Mouse (Mus musculus): ENCODE data around the gene Sel1l. TPM values are rescaled to one million over a fixed set of nuclear protein-coding genes. Genes with fewer than 3 reads are reported as not detected.

Sel1l gene
- polyA plus RNA-seq, 1 experiment from 2014 or later, result 63.3 TPM

DNA sequence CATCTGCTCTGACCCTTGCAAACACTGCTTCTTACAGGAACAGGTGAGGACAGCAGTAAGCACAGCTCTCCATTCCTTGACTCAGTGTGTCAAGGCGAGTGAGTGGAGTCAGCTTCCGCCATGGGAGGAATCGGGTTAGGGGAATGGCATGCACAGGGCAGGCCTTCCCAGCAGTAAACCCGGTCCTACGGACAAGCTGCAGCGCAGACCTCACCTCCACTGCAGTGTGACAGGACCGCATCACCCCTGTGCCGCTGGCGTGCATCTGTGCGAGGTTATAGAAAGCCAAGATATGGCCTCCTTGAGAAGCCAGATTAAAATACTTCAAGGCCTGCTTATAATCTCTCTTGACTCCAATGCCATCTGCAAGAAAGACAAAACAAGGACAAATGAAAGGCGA, 33.4 kb downstream of the Sel1l start:
- WGBS, result 89% methylated on average over 11 of the region's 11 CpGs
- no peak overlapping the region for H3K4me2 ChIP-seq
- peaks cover 92% of the 10 kb centered on the region for H3K36me3 ChIP-seq
- no peaks in the 10 kb centered on the region for H3K27me3 ChIP-seq (replicated peaks)
- H3K9me3 ChIP-seq, result no peaks in the 10 kb centered on the region
- H3K4me1 ChIP-seq, result no peaks in the 10 kb centered on the region
- no peak overlapping the region for H3K27ac ChIP-seq (replicated peaks)
- no peak for ATAC-seq (ENCODE audit: extremely low read depth, insufficient number of reproducible peaks, low FRiP score, low TSS enrichment)
- H3K9ac ChIP-seq, result no peak overlapping the region
- H3K4me3 ChIP-seq, result no peak overlapping the region

DNA sequence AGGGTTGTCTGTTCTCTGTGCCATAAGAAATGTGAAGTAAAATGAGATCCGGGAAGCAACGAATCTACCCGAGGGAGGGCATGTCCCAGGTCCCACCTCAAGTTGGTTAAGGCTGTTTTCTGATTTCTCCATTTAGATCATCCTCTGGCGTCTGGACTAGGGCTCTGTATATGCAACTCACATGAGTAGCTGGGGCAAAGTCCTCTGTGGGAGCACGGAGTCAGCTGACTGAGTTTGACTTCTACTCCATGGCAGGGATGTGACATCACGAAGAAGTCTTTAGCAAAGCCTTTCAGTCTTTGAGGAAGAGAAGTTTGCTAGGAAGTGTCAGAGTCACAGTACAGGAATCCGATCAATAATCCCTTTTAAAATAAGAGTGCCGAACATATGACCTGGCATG, 40.0 kb downstream of the Sel1l start:
- no peak overlapping the region for H3K9ac ChIP-seq
- 90% methylated on average over 8 of the region's 8 CpGs for WGBS
- H3K27ac ChIP-seq (replicated peaks), result no peak overlapping the region
- H3K4me2 ChIP-seq, result no peak overlapping the region
- H3K27me3 ChIP-seq (replicated peaks), result no peaks in the 10 kb centered on the region
- H3K4me1 ChIP-seq, result 0 out of 2 replicates have a peak, but pooled peaks cover 3% of the 10 kb centered on the region
- no peak for ATAC-seq (ENCODE audit: extremely low read depth, insufficient number of reproducible peaks, low FRiP score, low TSS enrichment)
- H3K9me3 ChIP-seq, result no peaks in the 10 kb centered on the region
- no peak overlapping the region for H3K4me3 ChIP-seq
- peaks cover 76% of the 10 kb centered on the region for H3K36me3 ChIP-seq

DNA sequence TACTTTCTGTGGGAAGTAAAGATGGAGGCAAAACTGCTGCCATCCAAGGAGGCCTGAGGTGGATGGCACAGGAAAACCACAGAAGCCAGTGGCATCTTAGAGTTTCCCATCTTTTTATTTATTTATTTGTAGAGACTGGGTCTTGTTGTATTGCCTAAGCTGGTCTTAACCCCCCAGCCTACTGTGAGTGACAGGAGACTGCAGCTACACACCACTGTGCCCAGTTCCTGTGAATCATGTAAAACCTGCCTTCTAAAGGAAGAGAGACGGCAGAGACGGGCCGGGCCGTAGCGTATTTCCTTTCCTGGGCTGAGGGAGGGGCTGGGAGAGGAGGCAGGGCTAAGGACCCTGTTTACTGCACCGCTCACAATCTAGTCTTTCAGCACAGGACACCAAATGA, 41.2 kb downstream of the Sel1l start:
- Histone ChIP-seq H3K36me3 (peaks cover 64% of the 10 kb centered on the region), H3K9ac (no peak overlapping the region), H3K4me1 (0 out of 2 replicates have a peak, but pooled peaks cover 3% of the 10 kb centered on the region), H3K9me3 (no peaks in the 10 kb centered on the region), H3K27me3 (replicated peaks) (no peaks in the 10 kb centered on the region), H3K4me3 (no peak overlapping the region), H3K27ac (replicated peaks) (no peak overlapping the region), H3K4me2 (no peak overlapping the region)
- WGBS, result 73% methylated on average over 6 of the region's 6 CpGs
- no peak for ATAC-seq (ENCODE audit: extremely low read depth, insufficient number of reproducible peaks, low FRiP score, low TSS enrichment)

DNA sequence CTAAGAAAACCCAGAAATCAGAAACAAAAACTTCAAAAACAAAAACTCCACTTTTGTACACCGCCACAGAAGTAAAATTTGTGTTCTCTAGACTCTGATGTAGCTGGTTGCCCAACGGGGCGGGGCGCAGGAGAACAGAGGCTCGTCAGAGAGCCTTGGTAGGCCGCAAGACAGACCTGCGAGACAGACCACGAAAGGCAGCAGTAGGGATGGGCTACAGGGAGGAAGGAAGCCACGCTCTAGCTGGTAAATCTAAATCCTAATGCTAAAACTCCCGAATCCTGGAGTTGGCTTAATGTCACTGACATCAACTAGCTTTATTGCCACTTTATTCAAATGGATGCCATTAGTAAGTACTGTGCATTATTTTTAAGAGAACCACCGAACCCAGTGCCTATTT, 41.9 kb downstream of the Sel1l start:
- WGBS, result 89% methylated on average over 11 of the region's 11 CpGs
- H3K4me2 ChIP-seq, result no peak overlapping the region
- H3K4me1 ChIP-seq, result 0 out of 2 replicates have a peak, but pooled peaks cover 3% of the 10 kb centered on the region
- peaks cover 57% of the 10 kb centered on the region for H3K36me3 ChIP-seq
- ATAC-seq (ENCODE audit: extremely low read depth, insufficient number of reproducible peaks, low FRiP score, low TSS enrichment), result no peak
- no peaks in the 10 kb centered on the region for H3K9me3 ChIP-seq
- H3K27ac ChIP-seq (replicated peaks), result no peak overlapping the region
- no peak overlapping the region for H3K9ac ChIP-seq
- no peak overlapping the region for H3K4me3 ChIP-seq
- no peaks in the 10 kb centered on the region for H3K27me3 ChIP-seq (replicated peaks)

DNA sequence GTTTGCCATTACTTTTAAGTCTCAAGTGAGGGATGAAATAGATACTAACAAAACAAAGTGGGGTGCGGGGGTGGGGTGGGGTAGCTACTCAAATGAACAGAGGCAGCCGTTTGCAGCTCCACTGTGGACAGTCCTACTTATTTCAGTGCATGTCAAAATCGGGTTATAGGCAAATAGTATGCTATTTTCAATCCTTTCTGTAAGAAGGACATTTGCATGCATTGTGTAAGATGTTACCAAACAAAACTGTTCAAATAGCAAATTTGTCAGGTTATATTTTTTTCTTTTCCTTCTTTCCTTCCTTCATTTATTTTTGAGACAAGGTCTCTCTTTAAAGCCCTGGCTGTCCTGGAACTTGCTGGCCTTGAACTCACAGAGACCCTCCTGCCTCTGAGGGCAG, 44.7 kb downstream of the Sel1l start:
- WGBS, result 72% methylated on average over 3 of the region's 3 CpGs
- peaks cover 4% of the 10 kb centered on the region; the same call in 1 of the 2 replicates for H3K27me3 ChIP-seq (replicated peaks)
- ATAC-seq (ENCODE audit: extremely low read depth, insufficient number of reproducible peaks, low FRiP score, low TSS enrichment), result no peak

DNA sequence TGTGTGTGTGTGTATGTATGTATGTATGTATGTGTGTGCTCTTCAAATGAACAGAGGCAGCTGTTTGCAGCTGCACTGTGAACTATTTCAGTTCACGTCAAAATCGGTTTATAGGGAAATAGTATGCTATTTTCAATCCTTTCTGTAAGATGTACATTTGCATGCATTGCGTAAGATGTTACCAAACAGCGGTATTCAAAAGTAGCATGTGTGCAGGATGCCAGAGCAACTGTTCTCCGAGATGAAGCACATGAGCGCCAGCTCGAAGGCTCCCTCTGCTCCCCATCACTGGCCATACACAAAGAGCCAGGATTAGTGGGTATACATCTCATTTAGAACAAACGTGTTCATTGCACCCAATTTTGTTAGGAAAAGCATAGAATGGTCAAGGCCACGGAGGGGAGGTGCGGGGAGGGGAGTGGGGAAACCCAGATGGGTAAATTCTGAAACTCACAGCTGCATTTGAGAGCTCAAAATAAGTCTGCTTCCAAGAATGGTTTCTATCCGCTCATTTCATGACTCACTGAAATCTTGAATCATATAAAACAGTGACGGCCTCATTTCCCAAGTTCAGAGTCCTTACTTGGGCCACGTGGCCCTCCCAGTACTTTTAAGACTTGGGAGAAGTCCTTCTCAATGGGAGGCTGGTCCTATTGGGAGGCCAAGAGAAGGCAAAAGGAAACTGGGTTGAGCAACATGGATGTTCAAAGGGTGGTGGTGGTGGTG, 45.6 kb downstream of the Sel1l start:
- Histone ChIP-seq H3K4me3 (no peak overlapping the region), H3K9me3 (no peaks in the 10 kb centered on the region), H3K27ac (replicated peaks) (no peak overlapping the region), H3K4me2 (no peak overlapping the region), H3K9ac (no peak overlapping the region), H3K27me3 (replicated peaks) (peaks cover 4% of the 10 kb centered on the region), H3K36me3 (peaks cover 20% of the 10 kb centered on the region), H3K4me1 (0 out of 2 replicates have a peak, but pooled peaks cover 3% of the 10 kb centered on the region)
- no peak for ATAC-seq (ENCODE audit: extremely low read depth, insufficient number of reproducible peaks, low FRiP score, low TSS enrichment)
- 81% methylated on average over 13 of the region's 13 CpGs for WGBS

More for the DNA sequence above, 44.7 kb downstream of the Sel1l start:
- H3K36me3 ChIP-seq, result peaks cover 29% of the 10 kb centered on the region
- no peak overlapping the region for H3K27ac ChIP-seq (replicated peaks)
- H3K9me3 ChIP-seq, result no peaks in the 10 kb centered on the region
- H3K4me3 ChIP-seq, result no peak overlapping the region
- H3K4me2 ChIP-seq, result no peak overlapping the region
- H3K4me1 ChIP-seq, result 0 out of 2 replicates have a peak, but pooled peaks cover 3% of the 10 kb centered on the region
- H3K9ac ChIP-seq, result no peak overlapping the region

DNA sequence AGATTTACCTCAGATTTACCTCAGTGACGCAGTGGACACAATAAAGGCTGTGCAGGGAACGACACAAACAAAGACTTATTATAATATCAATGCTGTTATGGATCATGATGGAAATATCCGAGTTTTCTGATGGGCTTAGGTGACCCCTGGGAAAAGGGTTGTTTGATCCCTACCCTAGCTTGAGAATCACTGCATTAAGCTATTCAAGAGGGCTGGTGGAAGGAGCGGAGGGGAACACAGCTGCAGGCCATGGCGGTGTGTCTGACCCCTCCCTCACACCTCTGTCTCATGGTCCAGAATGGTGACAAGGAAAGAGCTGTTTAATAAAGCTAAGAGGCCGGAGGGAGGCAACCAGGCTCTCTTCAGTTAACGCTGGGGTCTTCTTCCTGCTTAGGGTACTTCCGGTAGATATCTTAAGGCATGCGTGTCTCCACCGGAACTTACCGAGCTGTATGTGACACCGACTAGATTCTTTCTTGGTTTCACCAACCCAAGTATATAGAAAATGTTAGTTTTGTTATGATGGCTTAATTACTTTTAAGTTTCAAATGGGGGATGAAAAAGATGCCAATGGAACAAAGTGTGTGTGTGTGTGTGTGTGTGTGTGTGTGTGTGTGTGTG, 46.3 kb downstream of the Sel1l start:
- Histone ChIP-seq H3K27ac (replicated peaks) (no peak overlapping the region), H3K4me3 (no peak overlapping the region), H3K4me1 (0 out of 2 replicates have a peak, but pooled peaks cover 3% of the 10 kb centered on the region), H3K9me3 (no peaks in the 10 kb centered on the region), H3K4me2 (no peak overlapping the region), H3K36me3 (peaks cover 13% of the 10 kb centered on the region), H3K9ac (no peak overlapping the region), H3K27me3 (replicated peaks) (peaks cover 4% of the 10 kb centered on the region)
- ATAC-seq (ENCODE audit: extremely low read depth, insufficient number of reproducible peaks, low FRiP score, low TSS enrichment), result no peak
- 86% methylated on average over 12 of the region's 12 CpGs for WGBS

DNA sequence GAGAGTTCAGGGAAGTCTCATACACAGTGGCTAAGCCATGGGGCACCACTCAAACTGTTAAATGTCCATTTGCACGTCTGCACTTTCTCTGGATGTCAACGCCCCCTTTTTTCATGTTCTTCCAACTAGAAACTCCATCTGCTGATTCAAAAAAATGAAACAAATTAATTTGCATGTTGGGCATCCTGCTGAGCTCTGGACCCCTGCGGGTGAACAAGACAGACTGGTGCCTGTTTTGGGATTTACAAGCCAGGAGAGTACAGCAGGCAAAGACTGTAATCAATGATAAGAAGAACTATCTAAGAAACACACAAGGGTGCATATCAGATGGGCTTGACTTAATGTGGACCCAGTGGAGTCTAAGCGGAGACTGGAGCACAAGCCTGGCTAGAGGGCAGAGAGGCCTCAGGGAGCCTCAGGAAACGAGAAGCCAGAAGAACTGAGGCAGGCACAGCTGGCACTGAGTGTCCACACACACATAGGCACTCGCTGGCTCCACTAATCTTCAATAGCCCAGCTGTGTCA, 48.0 kb downstream of the Sel1l start:
- 49% methylated on average over 6 of the region's 6 CpGs for WGBS
- Histone ChIP-seq H3K36me3 (no peaks in the 10 kb centered on the region), H3K4me1 (0 out of 2 replicates have a peak, but pooled peaks cover 3% of the 10 kb centered on the region), H3K4me2 (no peak overlapping the region), H3K27me3 (replicated peaks) (peaks cover 4% of the 10 kb centered on the region), H3K4me3 (no peak overlapping the region), H3K27ac (replicated peaks) (no peak overlapping the region), H3K9ac (no peak overlapping the region), H3K9me3 (no peaks in the 10 kb centered on the region)
- no peak for ATAC-seq (ENCODE audit: extremely low read depth, insufficient number of reproducible peaks, low FRiP score, low TSS enrichment)

DNA sequence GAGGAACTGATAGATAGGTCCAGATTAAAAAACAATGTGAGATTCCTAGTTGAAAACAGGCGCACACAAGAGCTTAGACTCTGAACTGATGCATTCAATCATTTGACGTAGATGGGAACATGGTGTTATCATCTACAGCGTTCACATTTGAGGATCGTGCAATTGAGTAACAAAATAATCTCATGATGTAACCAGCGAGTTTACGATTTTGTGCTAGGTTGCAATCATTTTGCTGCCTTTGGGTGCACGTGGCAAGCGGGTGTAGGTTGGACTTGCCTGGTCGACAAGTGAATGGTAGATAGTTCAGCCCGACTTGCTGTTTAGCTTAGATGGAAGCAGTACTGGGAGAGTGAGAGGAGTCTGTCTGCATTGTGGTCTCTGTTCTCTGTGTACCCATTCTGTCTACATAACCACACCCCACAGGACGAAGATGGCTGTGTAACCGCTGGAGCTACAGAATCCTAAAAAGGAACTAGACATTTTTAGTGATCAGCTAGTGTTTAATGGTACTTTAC, 49.1 kb downstream of the Sel1l start:
- Histone ChIP-seq H3K27me3 (replicated peaks) (peaks cover 4% of the 10 kb centered on the region), H3K4me1 (no peaks in the 10 kb centered on the region), H3K9ac (no peak overlapping the region), H3K9me3 (no peaks in the 10 kb centered on the region), H3K36me3 (no peaks in the 10 kb centered on the region), H3K27ac (replicated peaks) (no peak overlapping the region), H3K4me3 (no peak overlapping the region), H3K4me2 (no peak overlapping the region)
- ATAC-seq (ENCODE audit: extremely low read depth, insufficient number of reproducible peaks, low FRiP score, low TSS enrichment), result no peak
- WGBS, result 66% methylated on average over 12 of the region's 12 CpGs

DNA sequence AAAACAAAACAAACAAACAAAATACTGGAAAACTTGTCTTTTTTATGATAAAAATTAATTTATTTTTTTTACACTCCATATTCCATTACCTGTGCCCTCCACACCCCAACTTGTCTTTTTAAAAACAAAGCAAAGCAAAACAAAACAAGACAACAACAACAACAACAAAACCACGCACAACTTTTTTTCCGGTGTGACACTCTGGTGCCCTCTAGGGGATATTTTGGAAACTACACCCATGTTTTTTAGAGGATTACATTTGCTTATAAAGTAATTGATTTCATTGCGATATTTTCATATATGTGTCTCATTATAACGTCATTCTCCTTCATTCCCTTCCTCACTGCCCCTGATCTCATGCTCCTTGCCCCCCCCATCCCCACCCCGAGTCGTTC, 49.6 kb downstream of the Sel1l start:
- WGBS, result 19% methylated on average over 6 of the region's 6 CpGs

DNA sequence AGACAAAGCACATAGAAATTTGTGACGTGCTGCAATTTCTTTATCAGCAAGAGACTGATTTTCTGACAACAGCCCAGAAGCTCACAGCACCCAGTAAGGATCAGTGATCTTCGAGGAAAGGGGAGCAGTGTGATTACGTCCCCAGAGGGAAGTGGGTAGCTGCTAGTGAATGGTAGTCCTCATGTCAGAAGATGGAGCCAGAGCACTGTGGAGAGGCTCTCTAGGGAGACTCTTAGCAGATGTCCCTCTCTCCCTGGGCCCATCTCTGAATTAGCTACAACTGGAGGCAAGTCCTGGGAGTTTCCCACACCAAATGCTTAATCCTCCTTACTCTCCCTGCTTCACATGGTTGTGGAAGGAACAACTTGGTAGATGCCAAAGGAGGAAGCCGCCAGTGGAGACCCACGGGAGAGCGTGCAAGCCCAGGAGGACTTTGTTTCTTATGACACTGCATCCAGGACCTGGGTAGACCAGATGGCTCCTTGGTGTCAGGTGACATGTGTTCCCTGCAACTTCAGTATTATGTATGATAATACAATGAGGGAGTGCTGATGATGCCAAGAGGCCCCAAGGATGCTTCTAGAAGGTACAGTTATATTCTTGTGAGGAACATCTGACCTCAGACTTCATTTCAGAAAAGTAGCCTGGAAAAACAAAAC, 50.1 kb downstream of the Sel1l start:
- Histone ChIP-seq H3K4me3 (no peak overlapping the region), H3K27me3 (replicated peaks) (peaks cover 4% of the 10 kb centered on the region), H3K36me3 (no peaks in the 10 kb centered on the region), H3K27ac (replicated peaks) (no peak overlapping the region), H3K9ac (no peak overlapping the region), H3K4me2 (no peak overlapping the region), H3K4me1 (no peaks in the 10 kb centered on the region), H3K9me3 (no peaks in the 10 kb centered on the region)
- 71% methylated on average over 6 of the region's 6 CpGs for WGBS
- no peak for ATAC-seq (ENCODE audit: extremely low read depth, insufficient number of reproducible peaks, low FRiP score, low TSS enrichment)

More for the DNA sequence above, 49.6 kb downstream of the Sel1l start:
- Histone ChIP-seq H3K27me3 (replicated peaks) (peaks cover 4% of the 10 kb centered on the region), H3K4me2 (no peak overlapping the region), H3K4me3 (no peak overlapping the region), H3K9ac (no peak overlapping the region), H3K36me3 (no peaks in the 10 kb centered on the region), H3K9me3 (no peaks in the 10 kb centered on the region), H3K4me1 (no peaks in the 10 kb centered on the region), H3K27ac (replicated peaks) (no peak overlapping the region)
- no peak for ATAC-seq (ENCODE audit: extremely low read depth, insufficient number of reproducible peaks, low FRiP score, low TSS enrichment)

Data from heart, embryonic 13.5 days (tissue).